Mouse (Mus musculus) limb, embryonic 15.5 days (tissue): Measurements from ENCODE around the gene Syn3. TPM values are rescaled to one million over a fixed set of nuclear protein-coding genes. Genes with fewer than 3 reads are reported as not detected.

Experiments
- ATAC-seq: fragments of 200-750 bp; cut with Nextera tagmentation; 2 replicates; pipeline ENCODE4 v1.8.0; 2017; ENCODE audit warnings: low read depth, moderate TSS enrichment; ENCODE audit not compliant: insufficient number of reproducible peaks, low FRiP score, low TSS enrichment
- H3K27ac ChIP-seq: fragments of 300-500 bp; sonication (generic); 2 replicates; pipeline ENCODE4 v1.5.1; 2015; ENCODE audit warnings: moderate library complexity, mild to moderate bottlenecking, inconsistent platforms
- H3K27me3 ChIP-seq: fragments of 300-500 bp; sonication (generic); 2 replicates; pipeline ENCODE4 v1.6.1; 2015; ENCODE audit warnings: inconsistent platforms
- H3K36me3 ChIP-seq: fragments of 300-500 bp; sonication (generic); 2 replicates; pipeline ENCODE4 v1.6.1; 2015; ENCODE audit warnings: inconsistent platforms
- H3K4me1 ChIP-seq: fragments of 300-500 bp; sonication (generic); 2 replicates; pipeline ENCODE4 v1.6.1; 2015; ENCODE audit warnings: inconsistent platforms
- H3K4me2 ChIP-seq: fragments of 300-500 bp; sonication (generic); 2 replicates; pipeline ENCODE4 v1.6.1; 2015; ENCODE audit warnings: mild to moderate bottlenecking, inconsistent platforms
- H3K4me3 ChIP-seq: fragments of 300-500 bp; sonication (generic); 2 replicates; pipeline ENCODE4 v1.5.1; 2015; ENCODE audit warnings: mild to moderate bottlenecking, inconsistent platforms
- H3K9ac ChIP-seq: fragments of 300-500 bp; sonication (generic); 2 replicates; pipeline ENCODE4 v1.6.1; 2015; ENCODE audit warnings: inconsistent platforms
- H3K9me3 ChIP-seq: fragments of 300-500 bp; sonication (generic); 2 replicates; pipeline ENCODE4 v1.6.1; 2016; ENCODE audit warnings: inconsistent platforms
- WGBS: fragments of 180-500 bp; shearing (Covaris S2); methylation state at CpG from one replicate; pipeline ENCODE4 v1.1.7; 2015; 5-methylcytosine and 5-hydroxymethylcytosine counted together
- polyA plus RNA-seq: library from polyadenylated mRNA; unstranded; fragments of >200 nt; fragmentation: Nextera tagmentation; extraction: Ambion mirVana; gene quantifications from 2 replicates; pipeline ENCODE4 v1.2.1, GENCODE M21; 2015

The Syn3 gene
- polyA plus RNA-seq, 1 experiment from 2014 or later = 1.7 TPM

DNA sequence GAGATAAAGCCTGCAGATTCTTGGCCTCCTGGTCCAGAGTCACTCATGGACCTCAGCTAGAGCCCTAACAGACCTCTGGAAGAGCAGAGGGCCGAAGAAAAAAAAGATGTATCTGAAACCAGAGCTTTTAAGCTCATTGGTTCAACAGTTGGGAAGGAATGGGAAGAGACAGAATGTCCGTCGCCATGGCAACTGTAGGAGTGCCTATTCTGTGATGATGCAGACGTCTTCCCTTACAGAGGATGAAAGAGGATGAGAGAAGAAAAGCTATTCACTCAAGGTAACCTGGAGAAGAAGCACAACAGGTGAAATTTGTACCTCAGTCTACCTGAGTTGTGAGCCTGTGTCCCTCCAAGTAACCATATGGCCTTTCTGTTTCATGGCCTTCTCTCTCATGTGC lies 242.5 kb downstream of the Syn3 start:
- H3K27me3 ChIP-seq = no peaks in the 10 kb centered on the region
- 62% methylated on average over 4 of the region's 4 CpGs for WGBS
- H3K9me3 ChIP-seq = 0 out of 2 replicates have a peak, but pooled peaks cover 5% of the 10 kb centered on the region
- no peak overlapping the region for H3K4me2 ChIP-seq
- H3K36me3 ChIP-seq = no peaks in the 10 kb centered on the region
- H3K4me3 ChIP-seq = no peak overlapping the region
- H3K9ac ChIP-seq = no peak overlapping the region
- H3K4me1 ChIP-seq = peaks cover 3% of the 10 kb centered on the region; the same call in 1 of the 2 replicates
- ATAC-seq = no peak
- no peak overlapping the region for H3K27ac ChIP-seq

DNA sequence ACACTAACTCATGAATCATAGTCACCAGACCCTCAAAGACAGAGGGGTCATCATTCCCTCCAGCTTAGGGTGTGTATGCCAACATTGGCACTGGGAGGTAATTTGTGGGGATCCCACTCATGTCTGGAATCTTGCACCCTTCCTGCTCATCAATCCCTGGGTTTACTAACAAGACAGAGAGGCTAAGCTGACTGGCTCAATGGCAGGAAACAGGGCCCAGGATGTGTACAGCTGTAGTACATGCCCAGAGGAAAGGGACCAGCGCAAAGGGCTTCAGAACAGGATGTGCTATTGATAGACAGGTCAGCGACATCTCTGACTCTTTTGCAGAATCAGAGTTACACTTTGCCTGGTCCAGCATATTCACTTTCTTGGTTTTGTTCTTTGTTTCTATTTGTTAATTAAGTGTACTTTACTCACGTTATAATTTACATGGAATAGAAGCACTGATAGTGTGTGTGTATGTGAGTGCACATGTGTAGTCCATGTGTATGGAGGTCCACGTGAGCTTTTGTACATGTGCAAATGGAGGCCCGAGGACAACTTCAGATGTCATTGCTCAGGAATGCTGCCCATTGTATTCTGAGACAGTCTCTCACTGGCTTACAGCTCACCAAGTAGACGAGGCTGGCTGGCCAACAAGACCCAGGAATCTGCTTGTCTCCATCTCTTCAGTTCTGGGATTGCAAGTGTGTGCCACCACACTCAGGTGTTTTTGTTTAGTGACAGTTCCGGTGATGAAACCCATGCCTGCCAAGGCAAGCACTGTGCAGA lies 248.4 kb downstream of the Syn3 start:
- Histone ChIP-seq H3K9ac (no peak overlapping the region), H3K4me2 (no peak overlapping the region), H3K36me3 (no peaks in the 10 kb centered on the region), H3K4me3 (no peak overlapping the region), H3K27ac (no peak overlapping the region), H3K4me1 (no peaks in the 10 kb centered on the region), H3K27me3 (no peaks in the 10 kb centered on the region), H3K9me3 (no peaks in the 10 kb centered on the region)
- 65% methylated on average over 7 of the region's 7 CpGs for WGBS
- ATAC-seq = no peak

DNA sequence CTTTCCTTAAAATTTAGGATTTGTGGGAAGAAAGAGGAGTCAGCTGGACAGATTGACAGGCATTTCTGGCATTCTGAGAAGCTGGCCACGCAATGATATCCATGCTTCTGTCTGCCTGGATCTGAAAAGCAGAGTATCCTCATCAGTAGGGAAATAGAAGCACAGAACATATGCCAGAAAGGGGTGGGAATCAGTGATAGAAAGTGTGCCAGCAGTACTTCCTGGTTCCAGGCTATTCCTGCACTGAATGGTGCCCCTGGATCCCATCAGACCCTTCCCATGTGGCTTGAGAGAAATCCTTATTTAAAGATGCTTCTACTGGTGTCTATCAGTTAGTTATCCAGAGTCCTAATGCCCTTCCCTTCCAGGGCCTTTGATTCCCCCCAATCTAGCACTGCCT lies 249.4 kb downstream of the Syn3 start:
- Histone ChIP-seq H3K4me1 (no peaks in the 10 kb centered on the region), H3K36me3 (no peaks in the 10 kb centered on the region), H3K27me3 (no peaks in the 10 kb centered on the region), H3K4me3 (no peak overlapping the region), H3K9me3 (no peaks in the 10 kb centered on the region), H3K9ac (no peak overlapping the region), H3K27ac (no peak overlapping the region), H3K4me2 (no peak overlapping the region)
- 75% methylated on average over 1 of the region's 1 CpGs for WGBS
- ATAC-seq = no peak

GRCm38 (mm10) chr10:86248807-86249206 lies 249.9 kb downstream of the Syn3 start:
- ATAC-seq = no peak

DNA sequence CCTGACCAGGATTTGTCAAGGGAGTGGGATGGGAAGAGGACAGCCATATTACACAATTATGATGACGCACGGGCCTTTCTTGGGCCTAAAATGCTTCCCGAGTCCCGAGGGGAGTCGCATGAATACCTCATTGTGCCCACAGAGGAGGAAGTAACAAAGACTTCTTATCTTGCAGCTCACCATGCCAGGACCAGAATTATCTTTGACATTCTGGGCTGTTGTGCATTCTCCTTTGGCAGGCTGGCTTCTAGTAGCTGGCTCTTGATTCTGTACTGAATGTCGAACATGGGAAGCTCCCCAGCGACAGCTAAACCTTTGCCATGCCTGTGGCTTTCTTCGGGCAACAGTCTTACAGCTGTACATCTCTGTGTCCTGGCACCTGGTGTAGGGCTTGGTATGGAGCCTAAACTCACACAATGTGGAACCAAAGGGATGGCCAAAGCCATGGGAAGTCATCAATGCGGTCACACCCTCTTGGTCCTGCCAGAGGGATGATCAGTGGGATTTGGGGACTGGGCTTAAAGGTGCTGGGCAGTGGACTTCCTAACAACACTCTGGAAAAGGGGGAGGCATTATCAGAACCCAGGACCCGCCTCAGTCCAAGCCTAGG lies 250.5 kb downstream of the Syn3 start:
- 88% methylated on average over 10 of the region's 10 CpGs for WGBS
- H3K4me3 ChIP-seq = no peak overlapping the region
- no peaks in the 10 kb centered on the region for H3K27me3 ChIP-seq
- H3K4me2 ChIP-seq = no peak overlapping the region
- no peak for ATAC-seq
- no peak overlapping the region for H3K9ac ChIP-seq
- no peaks in the 10 kb centered on the region for H3K9me3 ChIP-seq
- no peaks in the 10 kb centered on the region for H3K36me3 ChIP-seq
- no peak overlapping the region for H3K27ac ChIP-seq
- no peaks in the 10 kb centered on the region for H3K4me1 ChIP-seq

More at GRCm38 (mm10) chr10:86248807-86249206, 249.9 kb downstream of the Syn3 start:
- Histone ChIP-seq H3K9ac (no peak overlapping the region), H3K9me3 (no peaks in the 10 kb centered on the region), H3K4me3 (no peak overlapping the region), H3K27ac (no peak overlapping the region), H3K4me1 (no peaks in the 10 kb centered on the region), H3K27me3 (no peaks in the 10 kb centered on the region), H3K4me2 (no peak overlapping the region), H3K36me3 (no peaks in the 10 kb centered on the region)
- WGBS = 82% methylated on average over 3 of the region's 3 CpGs

DNA sequence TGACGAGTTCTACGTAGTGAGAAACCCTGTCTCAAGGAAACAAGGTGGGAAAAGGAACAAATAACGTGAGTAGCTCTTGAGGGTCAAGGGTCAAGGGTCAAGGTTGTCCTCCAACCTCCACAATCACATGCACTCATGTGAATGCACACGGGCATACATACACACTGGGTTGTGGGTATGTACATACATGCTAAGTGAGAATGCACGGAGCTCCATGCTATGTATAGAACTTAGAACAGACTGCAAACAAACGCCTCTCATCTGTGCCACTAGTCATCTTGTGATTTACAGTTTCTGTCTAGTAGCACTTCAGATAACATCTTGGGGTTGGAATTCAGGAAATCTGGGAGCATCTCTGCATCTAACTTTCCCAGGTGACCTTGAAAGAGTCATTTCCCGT lies 253.3 kb downstream of the Syn3 start:
- WGBS = 82% methylated on average over 7 of the region's 7 CpGs
- Histone ChIP-seq H3K36me3 (no peaks in the 10 kb centered on the region), H3K4me3 (no peak overlapping the region), H3K9me3 (no peaks in the 10 kb centered on the region), H3K9ac (no peak overlapping the region), H3K27ac (no peak overlapping the region), H3K4me1 (no peaks in the 10 kb centered on the region), H3K4me2 (no peak overlapping the region), H3K27me3 (no peaks in the 10 kb centered on the region)
- no peak for ATAC-seq

DNA sequence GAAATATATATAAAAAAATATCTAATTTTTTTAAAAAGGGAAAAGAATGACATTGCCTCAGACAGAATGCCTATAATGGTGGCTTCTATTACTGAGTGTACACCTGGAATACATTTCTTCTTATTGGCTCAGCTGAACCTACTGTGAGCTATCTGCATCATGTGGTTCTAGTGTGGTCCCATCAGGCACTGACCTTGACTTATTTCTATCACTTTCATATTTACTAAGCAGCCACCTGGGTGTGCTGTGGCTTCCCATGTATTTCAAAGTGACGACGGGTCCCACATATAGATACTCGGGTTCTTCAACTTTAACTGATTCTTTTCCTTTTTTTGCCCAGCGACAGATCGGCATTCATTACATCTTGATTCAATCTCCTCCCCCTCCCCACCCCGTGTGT lies 255.2 kb downstream of the Syn3 start:
- no peaks in the 10 kb centered on the region for H3K27me3 ChIP-seq
- H3K27ac ChIP-seq = no peak overlapping the region
- no peaks in the 10 kb centered on the region for H3K9me3 ChIP-seq
- no peak for ATAC-seq
- no peak overlapping the region for H3K4me2 ChIP-seq
- H3K36me3 ChIP-seq = no peaks in the 10 kb centered on the region
- WGBS = 86% methylated on average over 6 of the region's 6 CpGs
- H3K4me3 ChIP-seq = no peak overlapping the region
- H3K9ac ChIP-seq = no peak overlapping the region
- H3K4me1 ChIP-seq = no peaks in the 10 kb centered on the region

DNA sequence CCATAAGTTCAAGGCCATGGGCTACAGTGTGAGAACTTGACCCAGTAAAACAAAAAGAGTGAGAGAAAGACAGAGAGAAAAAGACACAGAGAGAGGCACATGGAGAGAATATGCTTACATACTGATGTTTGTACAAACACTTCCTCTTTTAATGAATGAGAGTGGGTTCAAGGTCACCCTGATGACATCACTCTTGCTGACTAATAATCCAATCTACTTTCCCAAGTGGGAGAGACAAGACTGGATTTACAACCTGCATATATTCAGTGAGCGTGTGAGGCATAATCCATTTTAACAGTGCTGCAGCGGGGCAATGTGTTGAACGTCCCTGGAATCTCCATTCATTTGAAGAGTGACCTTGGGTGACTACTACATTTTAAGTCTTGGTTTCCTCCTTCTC lies 256.0 kb downstream of the Syn3 start:
- no peak for ATAC-seq
- H3K4me3 ChIP-seq = no peak overlapping the region

DNA sequence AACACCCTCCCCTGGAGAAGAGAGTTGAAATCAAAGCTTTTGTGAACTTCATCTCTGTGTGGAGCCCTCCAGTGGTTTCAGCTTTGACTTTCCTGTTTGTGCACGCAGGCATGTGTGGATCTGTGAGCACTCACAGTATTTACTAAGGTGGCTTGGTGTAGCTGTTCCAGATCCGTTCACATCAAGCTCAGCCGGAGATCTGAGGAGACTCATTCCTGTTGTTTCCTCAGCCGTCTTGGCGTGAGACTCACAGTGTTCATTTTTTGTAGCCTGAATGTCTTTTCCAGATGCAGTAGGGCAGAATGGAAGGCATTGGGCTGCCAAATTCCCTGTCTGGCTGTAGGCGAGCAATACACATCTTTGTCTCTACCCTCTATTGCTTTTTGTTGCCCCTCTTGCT lies 268.7 kb downstream of the Syn3 start:
- H3K4me3 ChIP-seq = no peak overlapping the region
- no peak overlapping the region for H3K9ac ChIP-seq
- H3K27ac ChIP-seq = no peak overlapping the region
- no peak for ATAC-seq
- WGBS = 61% methylated on average over 6 of the region's 6 CpGs
- no peaks in the 10 kb centered on the region for H3K36me3 ChIP-seq
- no peaks in the 10 kb centered on the region for H3K27me3 ChIP-seq
- 0 out of 2 replicates have a peak, but pooled peaks cover 5% of the 10 kb centered on the region for H3K4me1 ChIP-seq
- no peaks in the 10 kb centered on the region for H3K9me3 ChIP-seq
- no peak overlapping the region for H3K4me2 ChIP-seq

More for the DNA sequence above, 256.0 kb downstream of the Syn3 start:
- no peak overlapping the region for H3K9ac ChIP-seq
- H3K27ac ChIP-seq = no peak overlapping the region
- H3K4me2 ChIP-seq = no peak overlapping the region
- no peaks in the 10 kb centered on the region for H3K27me3 ChIP-seq
- no peaks in the 10 kb centered on the region for H3K9me3 ChIP-seq
- H3K4me1 ChIP-seq = no peaks in the 10 kb centered on the region
- WGBS = 83% methylated on average over 3 of the region's 3 CpGs
- H3K36me3 ChIP-seq = no peaks in the 10 kb centered on the region

DNA sequence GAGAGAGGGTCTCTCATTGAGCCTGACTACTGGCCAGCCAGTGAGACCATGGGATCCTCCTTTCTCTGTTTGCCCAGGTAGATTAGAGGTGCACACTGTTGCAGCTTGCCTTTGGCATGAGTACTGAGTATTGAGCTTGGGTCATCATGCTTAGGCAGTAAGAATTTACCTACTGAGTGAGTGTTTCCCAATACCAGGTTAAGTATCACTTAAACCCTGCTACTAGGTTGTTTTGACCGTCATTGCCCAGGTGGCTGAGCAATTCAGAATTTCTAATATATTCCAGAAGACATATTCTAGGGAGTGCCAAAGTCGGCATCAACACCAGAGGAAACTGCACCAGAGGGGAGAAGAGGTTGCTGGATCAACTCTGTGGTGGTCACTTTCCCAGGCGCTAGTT lies 273.2 kb downstream of the Syn3 start:
- no peak overlapping the region for H3K4me2 ChIP-seq
- no peak overlapping the region for H3K27ac ChIP-seq
- WGBS = 81% methylated on average over 3 of the region's 3 CpGs
- no peaks in the 10 kb centered on the region for H3K27me3 ChIP-seq
- H3K9me3 ChIP-seq = no peaks in the 10 kb centered on the region
- H3K4me3 ChIP-seq = no peak overlapping the region
- no peak overlapping the region for H3K9ac ChIP-seq
- ATAC-seq = no peak
- H3K36me3 ChIP-seq = no peaks in the 10 kb centered on the region
- no peaks in the 10 kb centered on the region for H3K4me1 ChIP-seq

- H3K27me3 ChIP-seq = no peaks in the 10 kb centered on the region
- no peak overlapping the region for H3K9ac ChIP-seq
- 84% methylated on average over 3 of the region's 3 CpGs for WGBS
- ATAC-seq = no peak
- H3K27ac ChIP-seq = no peak overlapping the region
- H3K36me3 ChIP-seq = no peaks in the 10 kb centered on the region
- no peak overlapping the region for H3K4me3 ChIP-seq
- H3K4me2 ChIP-seq = no peak overlapping the region
- no peaks in the 10 kb centered on the region for H3K4me1 ChIP-seq
- no peaks in the 10 kb centered on the region for H3K9me3 ChIP-seq
Measured at GRCm38 (mm10) chr10:86218984-86219383, 279.7 kb downstream of the Syn3 start.

DNA sequence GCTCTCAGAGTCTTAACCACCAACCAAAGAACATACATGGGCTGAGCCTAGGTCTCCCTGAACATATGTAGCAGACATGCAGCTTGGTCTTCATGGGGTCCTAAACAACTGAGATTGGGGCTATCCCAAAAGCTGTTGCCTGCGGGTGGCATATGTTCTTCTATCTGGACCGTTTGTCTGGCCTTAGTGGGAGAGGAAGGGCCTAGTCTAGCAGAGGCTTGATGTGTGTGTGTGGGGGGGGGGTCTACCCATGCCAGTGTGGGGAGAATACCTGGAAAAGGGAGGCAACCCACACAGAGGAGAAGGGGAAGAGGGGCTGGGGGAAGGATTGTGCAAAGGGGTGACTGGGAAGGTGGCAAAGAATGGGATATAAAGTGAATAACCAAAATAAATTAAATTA lies 281.9 kb downstream of the Syn3 start:
- Histone ChIP-seq H3K36me3 (no peaks in the 10 kb centered on the region), H3K9ac (no peak overlapping the region), H3K4me3 (no peak overlapping the region), H3K4me2 (no peak overlapping the region), H3K4me1 (no peaks in the 10 kb centered on the region), H3K27me3 (no peaks in the 10 kb centered on the region), H3K27ac (no peak overlapping the region), H3K9me3 (no peaks in the 10 kb centered on the region)
- 85% methylated on average over 2 of the region's 2 CpGs for WGBS
- no peak for ATAC-seq
